Mouse (Mus musculus) liver, embryonic 15.5 days (tissue): ENCODE data around the gene Lhpp. TPM values are rescaled to one million over a fixed set of nuclear protein-coding genes. Genes with fewer than 3 reads are reported as not detected.

ENCODE experiments used
- ATAC-seq: fragments of 200-750 bp; cut with Nextera tagmentation; 2 replicates; pipeline ENCODE4 v1.8.0; 2017; ENCODE audit warnings: moderate number of reproducible peaks, mild to moderate bottlenecking, moderate library complexity; ENCODE audit not compliant: insufficient read depth
- H3K27ac ChIP-seq: fragments of 300-500 bp; sonication (generic); replicated peaks from 2 replicates; pipeline ENCODE4 v1.5.1; 2015; ENCODE audit warnings: mild to moderate bottlenecking, inconsistent platforms
- H3K27me3 ChIP-seq: fragments of 300-500 bp; sonication (generic); 2 replicates; pipeline ENCODE4 v1.6.1; 2015; ENCODE audit warnings: mild to moderate bottlenecking, inconsistent platforms
- H3K36me3 ChIP-seq: fragments of 300-500 bp; sonication (generic); replicated peaks from 2 replicates; pipeline ENCODE4 v1.6.1; 2015; ENCODE audit warnings: moderate library complexity, mild to moderate bottlenecking, inconsistent platforms
- H3K4me1 ChIP-seq: fragments of 300-500 bp; sonication (generic); replicated peaks from 2 replicates; pipeline ENCODE4 v1.6.1; 2015; ENCODE audit warnings: inconsistent platforms
- H3K4me2 ChIP-seq: fragments of 300-500 bp; sonication (generic); 2 replicates; pipeline ENCODE4 v1.6.1; 2015; ENCODE audit warnings: moderate library complexity, mild to moderate bottlenecking, inconsistent platforms
- H3K4me3 ChIP-seq: fragments of 300-500 bp; sonication (generic); replicated peaks from 2 replicates; pipeline ENCODE4 v1.5.1; 2015; ENCODE audit warnings: mild to moderate bottlenecking, inconsistent platforms
- H3K9ac ChIP-seq: fragments of 300-500 bp; sonication (generic); 2 replicates; pipeline ENCODE4 v1.6.1; 2015; ENCODE audit warnings: moderate library complexity, mild to moderate bottlenecking, inconsistent platforms
- H3K9me3 ChIP-seq: fragments of 300-500 bp; sonication (generic); replicated peaks from 2 replicates; pipeline ENCODE4 v1.6.1; 2016; ENCODE audit warnings: inconsistent platforms
- WGBS: fragments of 180-500 bp; shearing (Covaris S2); methylation state at CpG from one replicate; pipeline ENCODE4 v1.1.7; 2015; ENCODE audit warnings: mixed read lengths; ENCODE audit not compliant: insufficient replicate concordance; 5-methylcytosine and 5-hydroxymethylcytosine counted together
- polyA plus RNA-seq: library from polyadenylated mRNA; unstranded; fragments of >200 nt; fragmentation: Nextera tagmentation; extraction: Ambion mirVana; gene quantifications from 2 replicates; pipeline ENCODE4 v1.2.1, GENCODE M21; 2015

Gene Lhpp
- polyA plus RNA-seq, 1 experiment from 2014 or later = 4.8 TPM

DNA sequence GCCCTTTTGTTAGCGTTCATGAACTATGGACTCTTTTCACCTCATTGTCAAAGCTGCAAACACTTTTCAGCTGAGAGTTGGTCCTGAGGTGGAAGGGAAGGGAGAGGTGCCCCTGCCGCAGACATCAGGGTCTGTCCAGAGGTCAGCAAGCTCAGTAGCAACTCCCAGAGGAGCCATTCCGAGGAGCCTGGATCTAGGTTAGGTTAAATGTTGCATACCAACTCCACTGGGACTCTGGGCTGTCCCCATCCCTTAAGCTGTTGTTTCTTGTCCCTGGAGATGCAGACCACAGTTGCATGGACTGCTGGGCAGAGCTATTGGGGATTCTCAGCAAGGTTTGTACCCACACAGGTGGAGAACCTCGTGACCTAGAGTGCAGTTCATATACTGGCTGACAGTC, 88.7 kb downstream of the Lhpp start:
- Histone ChIP-seq H3K36me3 (no peaks in the 10 kb centered on the region), H3K27ac (no peak overlapping the region), H3K4me2 (no peak overlapping the region), H3K9me3 (no peaks in the 10 kb centered on the region), H3K27me3 (no peaks in the 10 kb centered on the region), H3K4me3 (no peak overlapping the region), H3K9ac (no peak overlapping the region), H3K4me1 (peaks cover 12% of the 10 kb centered on the region; the same call in 1 of the 2 replicates)
- no peak for ATAC-seq
- WGBS = 57% methylated on average over 4 of the region's 4 CpGs

GRCm38 (mm10) chr7:132699639-132700038, 89.2 kb downstream of the Lhpp start:
- H3K9ac ChIP-seq = no peak overlapping the region
- no peak overlapping the region for H3K4me3 ChIP-seq
- no peaks in the 10 kb centered on the region for H3K9me3 ChIP-seq
- H3K36me3 ChIP-seq = no peaks in the 10 kb centered on the region
- no peak overlapping the region for H3K4me2 ChIP-seq
- peaks cover 12% of the 10 kb centered on the region; the same call in 1 of the 2 replicates for H3K4me1 ChIP-seq
- H3K27me3 ChIP-seq = no peaks in the 10 kb centered on the region
- ATAC-seq = no peak
- no peak overlapping the region for H3K27ac ChIP-seq

- ATAC-seq = 0 out of 2 replicates have a peak, but pooled peaks have one; percentile 20
- Histone ChIP-seq H3K27me3 (no peaks in the 10 kb centered on the region), H3K4me2 (no peak overlapping the region), H3K9ac (no peak overlapping the region), H3K9me3 (no peaks in the 10 kb centered on the region), H3K36me3 (no peaks in the 10 kb centered on the region), H3K27ac (no peak overlapping the region), H3K4me1 (peaks cover 12% of the 10 kb centered on the region; the same call in 1 of the 2 replicates), H3K4me3 (no peak overlapping the region)
- 50% methylated on average over 4 of the region's 4 CpGs for WGBS
Measured at GRCm38 (mm10) chr7:132700107-132700506, 89.7 kb downstream of the Lhpp start.

DNA sequence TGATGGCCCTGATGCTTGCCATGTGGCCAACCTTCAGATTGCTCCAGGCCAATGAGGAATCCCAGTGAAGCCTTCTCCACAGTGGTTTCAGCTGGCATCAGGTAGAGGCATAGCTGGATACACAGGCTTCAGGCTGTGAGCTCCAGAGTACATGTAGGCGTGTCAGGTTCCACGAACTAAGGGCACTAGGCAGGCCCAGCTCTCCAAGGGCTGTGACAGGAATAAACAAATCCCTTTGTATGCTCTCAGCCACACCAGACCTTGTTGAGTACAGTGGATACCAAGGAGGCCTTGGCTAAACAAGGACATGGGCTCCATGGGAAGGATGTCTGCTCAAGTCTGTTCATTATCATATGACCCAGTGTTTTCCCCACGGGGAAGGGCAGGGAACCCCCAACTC, 91.0 kb downstream of the Lhpp start:
- Histone ChIP-seq H3K9me3 (no peaks in the 10 kb centered on the region), H3K9ac (no peak overlapping the region), H3K27me3 (no peaks in the 10 kb centered on the region), H3K36me3 (no peaks in the 10 kb centered on the region), H3K4me1 (peaks cover 12% of the 10 kb centered on the region; the same call in 1 of the 2 replicates), H3K4me3 (no peak overlapping the region), H3K27ac (no peak overlapping the region), H3K4me2 (no peak overlapping the region)
- 77% methylated on average over 3 of the region's 3 CpGs for WGBS
- no peak for ATAC-seq

DNA sequence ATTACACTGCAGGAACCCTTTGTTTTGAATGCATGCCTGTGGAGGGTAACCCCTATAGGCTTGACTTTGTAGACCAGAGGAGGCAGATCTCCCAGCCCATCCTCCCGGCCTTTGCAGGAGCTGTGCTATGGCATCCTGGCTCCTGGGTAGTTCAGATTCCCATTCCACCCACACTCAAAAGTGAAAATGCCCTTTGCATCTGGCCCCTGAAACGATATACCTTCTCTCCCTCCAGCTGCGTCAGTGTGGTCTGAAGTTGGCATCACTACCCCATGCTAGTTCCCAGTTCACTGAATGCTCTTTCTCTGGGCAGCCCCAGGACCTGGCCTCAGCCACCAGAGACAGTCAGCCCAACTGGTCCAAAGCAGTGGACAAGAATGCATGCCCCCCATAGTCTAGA, 91.6 kb downstream of the Lhpp start:
- ATAC-seq = no peak
- Histone ChIP-seq H3K36me3 (no peaks in the 10 kb centered on the region), H3K4me3 (no peak overlapping the region), H3K4me1 (peaks cover 12% of the 10 kb centered on the region; the same call in 1 of the 2 replicates), H3K27ac (no peak overlapping the region), H3K9ac (no peak overlapping the region), H3K9me3 (no peaks in the 10 kb centered on the region), H3K4me2 (no peak overlapping the region), H3K27me3 (no peaks in the 10 kb centered on the region)
- whole genome bisulfite sequencing = 75% methylated on average over 3 of the region's 3 CpGs

DNA sequence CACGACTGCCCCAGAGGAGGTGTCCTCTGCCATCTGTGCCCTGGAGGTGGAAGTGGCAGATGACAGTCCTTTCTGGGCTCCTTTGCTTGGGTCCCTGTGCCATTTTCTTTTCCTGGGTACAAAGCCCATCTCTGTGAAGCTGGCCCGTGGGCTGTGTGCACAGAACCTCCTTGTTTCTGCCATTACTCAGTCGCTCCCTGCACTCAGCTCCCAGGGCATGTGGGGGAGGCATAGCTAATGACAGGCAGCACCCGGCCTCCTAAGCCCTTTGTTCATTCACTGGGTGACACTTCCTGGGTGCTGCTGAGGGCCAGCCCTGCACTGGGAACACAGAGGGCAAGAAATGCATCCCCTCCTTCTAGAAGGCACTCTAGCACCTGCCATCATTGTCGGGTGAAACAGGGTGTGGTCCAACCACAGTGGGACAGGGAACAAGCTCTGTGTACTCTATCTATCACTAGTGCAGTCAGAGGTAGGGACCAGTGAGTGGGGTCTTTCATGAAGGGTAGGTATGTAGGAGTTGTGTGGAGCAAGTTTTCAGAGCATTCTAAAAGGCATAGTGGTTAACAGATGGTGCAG, 92.1 kb downstream of the Lhpp start:
- no peaks in the 10 kb centered on the region for H3K27me3 ChIP-seq
- H3K9ac ChIP-seq = no peak overlapping the region
- no peak overlapping the region for H3K4me3 ChIP-seq
- no peak for ATAC-seq
- 58% methylated on average over 5 of the region's 5 CpGs for WGBS
- no peaks in the 10 kb centered on the region for H3K9me3 ChIP-seq
- peaks cover 12% of the 10 kb centered on the region; the same call in 1 of the 2 replicates for H3K4me1 ChIP-seq
- H3K36me3 ChIP-seq = no peaks in the 10 kb centered on the region
- no peak overlapping the region for H3K27ac ChIP-seq
- H3K4me2 ChIP-seq = no peak overlapping the region

DNA sequence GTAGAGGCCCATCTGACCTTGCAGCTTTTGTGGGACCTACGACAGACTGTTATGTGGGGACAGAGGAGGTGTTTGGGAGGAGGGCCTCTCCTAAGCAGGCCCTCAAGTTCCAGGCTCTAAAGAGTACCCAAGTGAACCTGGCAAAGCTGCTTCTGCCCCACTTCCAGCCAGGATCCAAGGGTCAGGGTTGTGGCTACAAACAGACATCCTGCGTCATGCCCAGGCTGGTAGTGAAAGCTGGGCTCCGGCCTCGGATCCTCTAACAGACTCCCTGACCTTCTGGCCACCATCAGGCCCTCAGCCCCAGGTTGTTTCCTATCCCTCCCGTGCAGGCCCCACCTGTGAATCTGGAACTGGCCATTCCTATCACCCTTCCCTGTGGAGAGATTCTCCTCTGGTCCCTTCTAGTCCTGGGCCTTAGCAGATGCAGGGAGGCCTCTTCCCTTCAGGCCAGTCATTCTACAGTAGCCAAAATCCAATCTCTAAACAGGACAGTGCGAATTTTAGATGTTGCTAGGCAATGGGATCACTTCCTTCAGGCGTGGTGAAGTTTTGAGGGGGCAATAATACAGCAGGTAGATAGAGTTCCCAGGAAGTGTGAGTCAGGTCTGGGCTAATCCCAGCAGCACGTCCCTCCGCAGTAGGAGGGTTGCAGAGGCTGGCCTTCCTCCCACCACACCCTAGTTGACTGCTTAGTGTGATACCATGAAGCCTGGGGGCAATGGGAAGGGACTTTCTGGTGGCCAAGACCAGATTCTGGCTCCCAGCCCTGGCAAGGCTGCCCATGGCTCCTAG, 93.3 kb downstream of the Lhpp start:
- H3K27ac ChIP-seq = no peak overlapping the region
- no peaks in the 10 kb centered on the region for H3K36me3 ChIP-seq
- no peak overlapping the region for H3K9ac ChIP-seq
- no peaks in the 10 kb centered on the region for H3K9me3 ChIP-seq
- no peaks in the 10 kb centered on the region for H3K27me3 ChIP-seq
- 78% methylated on average over 9 of the region's 9 CpGs for WGBS
- H3K4me3 ChIP-seq = no peak overlapping the region
- H3K4me2 ChIP-seq = no peak overlapping the region
- H3K4me1 ChIP-seq = peaks cover 12% of the 10 kb centered on the region; the same call in 1 of the 2 replicates
- ATAC-seq = no peak

DNA sequence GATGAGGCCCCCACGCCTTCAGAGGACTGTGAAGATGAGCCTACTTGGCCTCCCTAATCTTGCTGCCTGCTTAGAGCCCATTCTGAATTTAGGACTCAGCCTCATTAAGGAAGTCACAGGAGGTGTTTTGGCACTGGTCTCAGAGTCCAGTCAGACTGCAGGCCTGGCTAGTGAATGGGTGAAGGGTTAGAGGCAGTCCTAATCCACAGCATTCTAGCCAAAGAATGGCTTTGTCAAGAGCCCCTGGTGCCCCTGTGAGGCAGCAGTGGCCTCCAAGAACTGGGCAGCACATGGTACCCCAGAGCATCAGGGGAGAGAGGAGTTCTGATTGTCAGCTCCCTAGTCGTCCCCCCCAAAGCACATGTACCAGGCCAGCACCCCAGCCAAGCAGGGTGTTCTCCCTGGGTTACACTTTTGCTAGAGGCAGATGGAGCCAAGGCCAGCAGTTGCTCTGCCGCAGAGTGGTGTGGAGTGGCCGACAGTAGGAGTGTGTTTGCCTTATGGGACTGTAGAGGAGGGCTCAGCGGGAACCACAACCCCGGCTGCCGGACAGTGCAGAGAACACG, 94.0 kb downstream of the Lhpp start:
- WGBS = 77% methylated on average over 8 of the region's 8 CpGs

GRCm38 (mm10) chr7:132705130-132705529, 94.7 kb downstream of the Lhpp start:
- 70% methylated on average over 7 of the region's 7 CpGs for WGBS

More for the DNA sequence above, 94.0 kb downstream of the Lhpp start:
- Histone ChIP-seq H3K4me1 (peaks cover 9% of the 10 kb centered on the region; the same call in 1 of the 2 replicates), H3K36me3 (no peaks in the 10 kb centered on the region), H3K27me3 (no peaks in the 10 kb centered on the region), H3K27ac (no peak overlapping the region), H3K4me3 (no peak overlapping the region), H3K9me3 (no peaks in the 10 kb centered on the region), H3K9ac (no peak overlapping the region), H3K4me2 (no peak overlapping the region)
- no peak for ATAC-seq

GRCm38 (mm10) chr7:132711579-132711978, 101.1 kb downstream of the Lhpp start:
- Histone ChIP-seq H3K4me3 (no peak overlapping the region), H3K27ac (no peak overlapping the region), H3K9me3 (no peaks in the 10 kb centered on the region), H3K9ac (no peak overlapping the region; the same call in 1 of the 2 replicates), H3K36me3 (peaks cover 54% of the 10 kb centered on the region), H3K4me1 (peaks cover 30% of the 10 kb centered on the region), H3K4me2 (no peak overlapping the region), H3K27me3 (no peaks in the 10 kb centered on the region)
- ATAC-seq = no peak
- 82% methylated on average over 9 of the region's 9 CpGs for WGBS

More at GRCm38 (mm10) chr7:132705130-132705529, 94.7 kb downstream of the Lhpp start:
- H3K4me2 ChIP-seq = no peak overlapping the region
- no peaks in the 10 kb centered on the region for H3K27me3 ChIP-seq
- H3K9ac ChIP-seq = no peak overlapping the region
- no peaks in the 10 kb centered on the region for H3K36me3 ChIP-seq
- ATAC-seq = no peak
- H3K27ac ChIP-seq = no peak overlapping the region
- H3K4me3 ChIP-seq = no peak overlapping the region
- H3K4me1 ChIP-seq = peaks cover 4% of the 10 kb centered on the region; the same call in 1 of the 2 replicates
- no peaks in the 10 kb centered on the region for H3K9me3 ChIP-seq

GRCm38 (mm10) chr7:132712044-132712708, 101.7 kb downstream of the Lhpp start:
- Histone ChIP-seq H3K9me3 (no peaks in the 10 kb centered on the region), H3K27me3 (no peaks in the 10 kb centered on the region), H3K4me1 (peaks cover 35% of the 10 kb centered on the region), H3K4me3 (no peak overlapping the region), H3K36me3 (peaks cover 59% of the 10 kb centered on the region), H3K27ac (0 out of 2 replicates have a peak overlapping the region, but pooled peaks have one; percentile 19), H3K4me2 (no peak overlapping the region; the same call in 1 of the 2 replicates), H3K9ac (no peak overlapping the region)
- peak; percentile 9; the same call in 1 of the 2 replicates for ATAC-seq
- WGBS = 69% methylated on average over 16 of the region's 16 CpGs
